Mouse (Mus musculus) urinary bladder, postnatal 4 days (tissue): ENCODE results near the gene Poc1a.

Experiments used
- DNase-seq, 2 experiments: peaks; one replicate each; pipeline ENCODE4 v3.0.0; 2021 to 2022; ENCODE audit warnings: low spot score in 2 of 2

Poc1a gene

GRCm38 (mm10) chr9:106265358-106266075, 15.3 kb upstream of the Poc1a start:
- DNase-seq: no peak

GRCm38 (mm10) chr9:106266936-106267657, 13.8 kb upstream of the Poc1a start:
- no peak for DNase-seq

GRCm38 (mm10) chr9:106268421-106268820, 12.4 kb upstream of the Poc1a start:
- DNase-seq: no peak

GRCm38 (mm10) chr9:106269076-106269788, 11.6 kb upstream of the Poc1a start:
- no peak for DNase-seq

GRCm38 (mm10) chr9:106269879-106270278, 11.0 kb upstream of the Poc1a start:
- no peak for DNase-seq

GRCm38 (mm10) chr9:106270656-106271055, 10.2 kb upstream of the Poc1a start:
- DNase-seq: no peak

GRCm38 (mm10) chr9:106272288-106272687, 8.6 kb upstream of the Poc1a start:
- DNase-seq: no peak

GRCm38 (mm10) chr9:106273276-106273675, 7.6 kb upstream of the Poc1a start:
- DNase-seq: no peak

- DNase-seq: no peak
Measured at GRCm38 (mm10) chr9:106273791-106274190, 7.1 kb upstream of the Poc1a start.

GRCm38 (mm10) chr9:106274652-106275180, 6.1 kb upstream of the Poc1a start:
- no peak for DNase-seq

- DNase-seq: no peak
Measured at GRCm38 (mm10) chr9:106275806-106276205, 5.1 kb upstream of the Poc1a start.

- peak in 1 of 2 experiments; percentile 46 for DNase-seq
Measured at GRCm38 (mm10) chr9:106280386-106280785, 475 bp upstream of the Poc1a start.

- no peak for DNase-seq
Measured at GRCm38 (mm10) chr9:106282024-106282423, 1.2 kb downstream of the Poc1a start.

GRCm38 (mm10) chr9:106287165-106287564, 6.3 kb downstream of the Poc1a start:
- DNase-seq: no peak

- DNase-seq: peak; percentile 54 to 79
Measured at GRCm38 (mm10) chr9:106288864-106289263, 8.0 kb downstream of the Poc1a start.

- no peak for DNase-seq
Measured at GRCm38 (mm10) chr9:106289841-106290240, 9.0 kb downstream of the Poc1a start.

GRCm38 (mm10) chr9:106290636-106291122, 9.8 kb downstream of the Poc1a start:
- no peak for DNase-seq

- no peak for DNase-seq
Measured at GRCm38 (mm10) chr9:106293569-106294156, 12.8 kb downstream of the Poc1a start.

- DNase-seq: no peak
Measured at GRCm38 (mm10) chr9:106296637-106297174, 15.8 kb downstream of the Poc1a start.

- DNase-seq: no peak
Measured at GRCm38 (mm10) chr9:106300176-106300803, 19.4 kb downstream of the Poc1a start.

- DNase-seq: no peak
Measured at GRCm38 (mm10) chr9:106300949-106301348, 20.1 kb downstream of the Poc1a start.
